Mouse (Mus musculus): ENCODE measurements at regions not wholly inside any gene's neighbourhood (a gene's known extent, or its start where the extent isn't known, plus 50 kb on each side); places are given as distances from the start of the nearest gene placed in this dataset.
"Not testable (repeated sequence)": the region's sequence is repeated elsewhere in the genome, so short reads cannot be mapped to it uniquely, and the experiment has no call there.

DNA sequence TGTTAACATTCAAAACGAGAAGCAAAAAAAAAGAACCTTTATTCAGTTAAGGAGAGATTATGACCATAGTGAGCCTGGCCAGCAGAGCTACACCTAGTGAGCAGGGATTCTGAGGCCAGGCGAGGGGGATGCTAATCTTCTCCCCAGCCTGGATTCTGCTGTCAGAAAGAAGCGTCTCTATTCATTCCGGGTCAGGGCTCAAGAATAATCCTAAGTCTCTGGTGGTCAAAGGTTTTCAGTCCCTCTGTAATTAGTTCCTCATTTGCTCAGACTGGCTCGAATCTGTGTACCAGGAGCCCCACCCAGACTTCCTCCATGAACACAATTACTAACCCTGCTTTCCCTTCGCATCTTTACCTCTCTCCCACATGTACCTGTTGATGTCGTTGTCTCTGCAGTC lies 101.8 kb upstream of the Nabp1 start:
- Histone ChIP-seq H3K4me1 (ENCODE audit: control insufficient read depth, insufficient read depth, low read length) (no peaks in the 10 kb centered on the region), H3K27me3 (replicated peaks; ENCODE audit: control insufficient read depth, insufficient read depth, low read length) (no peaks in the 10 kb centered on the region), H3K4me3 (ENCODE audit: low read depth, low read length) (no peak overlapping the region), H3K9me3 (replicated peaks; ENCODE audit: control insufficient read depth, low read length) (no peaks in the 10 kb centered on the region), H3K9ac (ENCODE audit: low read length) (no peak overlapping the region), H3K4me2 (ENCODE audit: low read length) (no peak overlapping the region), H3K27ac (ENCODE audit: low read depth, low read length) (no peak overlapping the region), H3K36me3 (ENCODE audit: control insufficient read depth, insufficient read depth, low read length) (no peaks in the 10 kb centered on the region)
- DNase-seq (ENCODE audit: low spot score) = no peak
- no peak for ATAC-seq
- 11% methylated on average over 7 of the region's 7 CpGs for WGBS

DNA sequence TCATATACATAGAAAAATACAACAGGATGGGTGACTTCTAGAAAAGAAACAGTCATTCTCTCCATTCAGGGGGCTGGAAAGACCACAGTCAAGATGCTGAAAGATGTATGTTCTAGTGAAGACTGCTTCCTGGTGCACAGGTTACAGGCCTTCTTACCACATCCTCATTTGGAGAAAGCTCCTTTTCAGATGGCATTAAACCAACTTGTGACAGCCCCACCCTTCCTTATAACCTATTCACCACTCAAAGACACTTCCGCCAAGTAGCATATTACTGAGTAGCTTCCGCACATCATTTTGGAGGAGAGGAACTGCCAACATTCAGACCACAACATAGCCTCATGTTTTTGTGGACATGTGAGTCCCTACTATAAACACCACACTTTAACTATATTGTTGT lies 99.5 kb upstream of the Nabp1 start:
- Histone ChIP-seq H3K9me3 (replicated peaks; ENCODE audit: control insufficient read depth, low read length) (no peaks in the 10 kb centered on the region), H3K9ac (ENCODE audit: low read length) (no peak overlapping the region), H3K4me2 (ENCODE audit: low read length) (no peak overlapping the region), H3K4me3 (ENCODE audit: low read depth, low read length) (no peak overlapping the region), H3K27ac (ENCODE audit: low read depth, low read length) (no peak overlapping the region), H3K4me1 (ENCODE audit: control insufficient read depth, insufficient read depth, low read length) (no peaks in the 10 kb centered on the region), H3K36me3 (ENCODE audit: control insufficient read depth, insufficient read depth, low read length) (no peaks in the 10 kb centered on the region), H3K27me3 (replicated peaks; ENCODE audit: control insufficient read depth, insufficient read depth, low read length) (no peaks in the 10 kb centered on the region)
- ATAC-seq = no peak
- WGBS = 97% methylated on average over 2 of the region's 2 CpGs
- DNase-seq (ENCODE audit: low spot score) = no peak

DNA sequence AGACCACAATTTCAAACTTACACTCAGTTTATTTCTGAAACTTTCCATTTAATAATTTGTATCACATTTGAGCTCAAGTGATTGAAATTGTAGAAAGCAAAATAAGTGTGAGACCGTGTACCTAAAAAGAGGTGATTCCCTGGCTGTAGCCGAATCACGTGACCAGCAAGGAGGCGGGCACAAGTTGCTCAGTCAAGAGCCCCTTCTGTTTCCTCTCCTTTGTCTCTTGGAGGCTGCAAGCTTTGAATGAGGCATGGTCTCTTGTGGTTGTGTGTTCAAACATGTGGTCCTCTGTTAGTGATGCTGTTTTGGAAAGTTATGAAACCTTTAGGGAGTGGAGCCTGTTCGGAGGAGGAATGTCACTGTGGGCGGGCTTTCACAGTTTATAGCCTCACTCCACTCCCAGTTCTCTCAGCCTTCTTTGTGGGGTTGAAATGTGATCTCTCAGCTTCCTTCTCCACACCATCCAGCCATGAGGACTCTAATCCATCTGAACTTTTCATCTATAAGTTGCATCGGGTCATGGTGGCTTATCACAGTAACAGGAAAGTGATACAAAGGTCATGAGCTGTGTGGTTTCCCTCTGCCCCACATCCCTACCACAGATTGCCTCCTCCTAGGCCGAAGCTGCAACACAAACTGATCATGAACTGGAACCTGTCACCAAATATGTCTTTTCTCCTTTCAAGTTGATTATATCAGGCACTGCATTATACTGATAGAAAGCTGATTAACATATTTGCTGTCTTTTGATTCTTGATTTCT lies 94.3 kb upstream of the Nabp1 start:
- Histone ChIP-seq H3K4me1 (ENCODE audit: control insufficient read depth, insufficient read depth, low read length) (no peaks in the 10 kb centered on the region), H3K27ac (ENCODE audit: low read depth, low read length) (no peak overlapping the region), H3K27me3 (replicated peaks; ENCODE audit: control insufficient read depth, insufficient read depth, low read length) (no peaks in the 10 kb centered on the region), H3K36me3 (ENCODE audit: control insufficient read depth, insufficient read depth, low read length) (no peaks in the 10 kb centered on the region), H3K4me2 (ENCODE audit: low read length) (no peak overlapping the region), H3K9ac (ENCODE audit: low read length) (no peak overlapping the region), H3K9me3 (replicated peaks; ENCODE audit: control insufficient read depth, low read length) (no peaks in the 10 kb centered on the region), H3K4me3 (ENCODE audit: low read depth, low read length) (no peak overlapping the region)
- no peak for ATAC-seq
- 93% methylated on average over 8 of the region's 8 CpGs for WGBS
- DNase-seq (ENCODE audit: low spot score) = no peak

DNA sequence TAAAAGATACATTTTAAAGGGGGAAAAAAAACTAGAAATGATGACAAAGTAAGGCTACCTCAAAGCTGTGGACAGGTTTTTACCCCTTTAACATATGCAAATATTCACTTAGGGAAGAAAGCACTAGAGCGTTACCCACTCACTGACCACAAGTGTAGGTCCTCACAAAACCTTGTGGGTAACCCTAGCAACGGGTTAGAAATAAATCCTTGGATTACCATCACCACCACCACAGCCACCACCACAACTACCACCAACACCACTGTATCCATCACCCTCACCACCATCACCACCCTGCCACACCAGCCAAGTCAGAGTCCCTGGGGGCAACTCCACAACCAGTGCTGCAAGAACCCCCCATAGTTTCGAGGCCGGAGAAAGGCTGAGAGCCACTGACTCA lies 91.4 kb upstream of the Nabp1 start:
- no peak overlapping the region for H3K4me3 ChIP-seq (ENCODE audit: low read depth, low read length)
- H3K9me3 ChIP-seq (replicated peaks; ENCODE audit: control insufficient read depth, low read length) = no peaks in the 10 kb centered on the region
- no peak overlapping the region for H3K4me2 ChIP-seq (ENCODE audit: low read length)
- DNase-seq (ENCODE audit: low spot score) (no peak), ATAC-seq (no peak)
- H3K4me1 ChIP-seq (ENCODE audit: control insufficient read depth, insufficient read depth, low read length) = no peaks in the 10 kb centered on the region
- H3K27ac ChIP-seq (ENCODE audit: low read depth, low read length) = no peak overlapping the region
- H3K27me3 ChIP-seq (replicated peaks; ENCODE audit: control insufficient read depth, insufficient read depth, low read length) = no peaks in the 10 kb centered on the region
- no peak overlapping the region for H3K9ac ChIP-seq (ENCODE audit: low read length)
- H3K36me3 ChIP-seq (ENCODE audit: control insufficient read depth, insufficient read depth, low read length) = no peaks in the 10 kb centered on the region
- WGBS = 93% methylated on average over 4 of the region's 4 CpGs

DNA sequence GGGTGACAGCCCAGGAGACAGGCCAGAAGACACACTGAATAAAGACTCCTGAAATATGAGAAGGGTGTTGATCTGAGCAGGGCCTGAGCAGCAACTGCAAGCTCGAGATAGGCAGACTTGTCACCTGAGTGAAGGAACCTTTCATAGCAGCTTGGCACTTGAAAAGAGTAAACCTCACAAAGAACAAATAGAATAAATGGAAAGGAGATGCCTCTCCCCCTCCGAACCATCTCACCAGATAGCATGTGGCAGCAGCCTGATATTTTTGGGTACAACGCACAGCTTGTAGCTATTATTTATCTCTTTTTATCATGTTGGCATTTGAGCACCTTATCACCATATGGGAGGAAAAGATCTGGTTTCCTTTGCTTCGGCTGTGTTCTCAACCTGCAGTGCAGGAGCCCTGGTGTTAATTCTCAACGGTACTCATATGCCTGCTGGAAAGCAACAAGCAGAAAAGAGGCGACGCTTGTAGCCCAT lies 88.0 kb upstream of the Nabp1 start:
- H3K4me3 ChIP-seq (ENCODE audit: low read depth, low read length) = no peak overlapping the region
- ATAC-seq = no peak
- no peaks in the 10 kb centered on the region for H3K36me3 ChIP-seq (ENCODE audit: control insufficient read depth, insufficient read depth, low read length)
- no peak overlapping the region for H3K4me2 ChIP-seq (ENCODE audit: low read length)
- WGBS = 73% methylated on average over 7 of the region's 7 CpGs
- no peak for DNase-seq (ENCODE audit: low spot score)
- no peak overlapping the region for H3K9ac ChIP-seq (ENCODE audit: low read length)
- no peaks in the 10 kb centered on the region for H3K27me3 ChIP-seq (replicated peaks; ENCODE audit: control insufficient read depth, insufficient read depth, low read length)
- H3K4me1 ChIP-seq (ENCODE audit: control insufficient read depth, insufficient read depth, low read length) = no peaks in the 10 kb centered on the region
- H3K9me3 ChIP-seq (replicated peaks; ENCODE audit: control insufficient read depth, low read length) = no peaks in the 10 kb centered on the region
- no peak overlapping the region for H3K27ac ChIP-seq (ENCODE audit: low read depth, low read length)

DNA sequence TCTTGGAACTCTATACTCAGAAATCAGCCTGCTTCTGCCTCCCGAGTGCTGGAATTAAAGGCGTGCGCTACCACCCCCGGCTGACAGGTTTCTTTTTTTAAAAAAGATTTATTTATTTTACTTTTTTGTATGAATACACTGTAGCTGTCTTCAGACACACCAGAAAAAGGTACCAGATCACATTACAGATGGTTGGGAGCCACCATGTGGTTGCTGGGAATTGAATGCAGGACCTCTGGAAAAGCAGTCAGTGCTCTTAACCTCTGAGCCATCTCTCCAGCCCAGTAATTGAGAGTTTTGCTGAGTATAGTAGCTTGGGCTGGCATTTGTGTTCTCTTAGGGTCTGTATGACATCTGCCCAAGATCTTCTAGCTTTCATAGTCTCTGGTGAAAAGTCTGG lies 78.4 kb upstream of the Nabp1 start:
- not testable (repeated sequence) for ATAC-seq; H3K9me3 ChIP-seq (replicated peaks; ENCODE audit: control insufficient read depth, low read length); H3K4me2 ChIP-seq (ENCODE audit: low read length); H3K27me3 ChIP-seq (replicated peaks; ENCODE audit: control insufficient read depth, insufficient read depth, low read length); DNase-seq (ENCODE audit: low spot score); H3K36me3 ChIP-seq (ENCODE audit: control insufficient read depth, insufficient read depth, low read length); H3K9ac ChIP-seq (ENCODE audit: low read length); H3K4me1 ChIP-seq (ENCODE audit: control insufficient read depth, insufficient read depth, low read length); H3K27ac ChIP-seq (ENCODE audit: low read depth, low read length); H3K4me3 ChIP-seq (ENCODE audit: low read depth, low read length)
- over 99% methylated on average over 4 of the region's 4 CpGs for WGBS

DNA sequence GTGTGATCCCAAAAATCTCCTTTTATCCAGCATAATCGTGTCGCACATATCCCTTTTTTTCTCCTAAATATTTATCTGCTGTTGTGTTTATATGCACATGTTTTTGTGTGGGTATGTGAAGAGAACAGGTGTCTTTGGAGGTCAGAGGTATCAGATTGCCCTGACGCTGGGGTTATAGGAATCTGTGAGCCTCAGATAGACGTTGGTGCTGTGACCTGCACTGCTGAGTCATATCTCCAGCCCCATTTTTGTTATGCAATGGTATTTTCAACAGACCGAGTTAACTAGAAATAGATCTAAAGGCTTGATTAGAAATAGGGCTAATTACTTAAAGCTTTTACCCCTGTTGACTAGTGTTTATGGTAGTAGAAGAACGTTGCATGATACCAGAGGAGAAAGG lies 75.5 kb upstream of the Nabp1 start:
- DNase-seq (ENCODE audit: low spot score) = no peak
- H3K27ac ChIP-seq (ENCODE audit: low read depth, low read length) = no peak overlapping the region
- H3K4me1 ChIP-seq (ENCODE audit: control insufficient read depth, insufficient read depth, low read length) = no peaks in the 10 kb centered on the region
- H3K4me2 ChIP-seq (ENCODE audit: low read length) = no peak overlapping the region
- H3K27me3 ChIP-seq (replicated peaks; ENCODE audit: control insufficient read depth, insufficient read depth, low read length) = no peaks in the 10 kb centered on the region
- no peaks in the 10 kb centered on the region; the same call in 1 of the 2 replicates for H3K9me3 ChIP-seq (replicated peaks; ENCODE audit: control insufficient read depth, low read length)
- ATAC-seq = no peak
- 82% methylated on average over 6 of the region's 6 CpGs for WGBS
- H3K36me3 ChIP-seq (ENCODE audit: control insufficient read depth, insufficient read depth, low read length) = no peaks in the 10 kb centered on the region
- H3K9ac ChIP-seq (ENCODE audit: low read length) = no peak overlapping the region
- no peak overlapping the region for H3K4me3 ChIP-seq (ENCODE audit: low read depth, low read length)

DNA sequence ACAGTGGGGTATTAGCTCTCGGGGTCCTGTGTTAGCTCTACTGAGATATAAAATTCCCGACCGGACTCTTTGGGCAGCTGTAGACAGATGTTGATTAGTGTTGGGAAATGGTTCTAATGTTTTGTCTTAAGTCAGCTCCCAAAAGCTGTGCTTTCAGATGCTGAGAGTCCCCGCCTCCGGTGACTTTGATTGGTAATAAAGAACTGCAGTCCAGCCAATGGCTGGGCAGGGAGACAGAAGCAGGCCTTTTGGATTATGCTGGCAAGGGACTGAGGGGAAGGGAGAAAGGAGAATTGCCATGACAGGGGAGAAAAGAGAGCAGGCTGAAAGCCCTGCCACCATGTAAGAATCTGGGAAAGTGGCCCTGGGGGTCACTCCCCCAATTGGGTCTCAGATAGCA lies 73.4 kb upstream of the Nabp1 start:
- WGBS = 64% methylated on average over 5 of the region's 5 CpGs
- no peaks in the 10 kb centered on the region for H3K4me1 ChIP-seq (ENCODE audit: control insufficient read depth, insufficient read depth, low read length)
- H3K27me3 ChIP-seq (replicated peaks; ENCODE audit: control insufficient read depth, insufficient read depth, low read length) = no peaks in the 10 kb centered on the region
- H3K36me3 ChIP-seq (ENCODE audit: control insufficient read depth, insufficient read depth, low read length) = no peaks in the 10 kb centered on the region
- ATAC-seq (no peak), DNase-seq (ENCODE audit: low spot score) (no peak)
- no peak overlapping the region for H3K9ac ChIP-seq (ENCODE audit: low read length)
- H3K4me3 ChIP-seq (ENCODE audit: low read depth, low read length) = no peak overlapping the region
- no peaks in the 10 kb centered on the region; the same call in 1 of the 2 replicates for H3K9me3 ChIP-seq (replicated peaks; ENCODE audit: control insufficient read depth, low read length)
- no peak overlapping the region for H3K4me2 ChIP-seq (ENCODE audit: low read length)
- H3K27ac ChIP-seq (ENCODE audit: low read depth, low read length) = no peak overlapping the region

DNA sequence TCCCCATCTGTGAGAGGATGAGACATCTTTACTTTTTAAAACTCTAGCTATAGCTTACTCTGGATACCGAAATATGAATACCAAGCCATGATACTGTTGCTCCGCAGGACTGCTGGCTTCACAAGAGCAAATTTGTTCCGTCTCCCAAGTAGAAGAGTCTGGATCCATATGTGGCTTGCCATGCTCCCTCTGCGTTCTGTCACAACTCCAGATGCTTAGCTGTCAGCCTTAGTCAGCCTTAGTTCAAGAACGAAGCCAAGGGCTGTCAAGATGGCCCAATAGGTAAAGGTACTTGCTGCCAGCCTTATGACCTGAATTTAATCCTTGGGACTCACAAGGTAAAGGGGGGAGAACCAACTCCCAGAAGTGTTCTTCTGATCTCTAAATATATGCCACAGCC lies 64.6 kb upstream of the Nabp1 start:
- no peak overlapping the region for H3K4me3 ChIP-seq (ENCODE audit: low read depth, low read length)
- WGBS = 87% methylated on average over 5 of the region's 5 CpGs
- no peaks in the 10 kb centered on the region for H3K36me3 ChIP-seq (ENCODE audit: control insufficient read depth, insufficient read depth, low read length)
- no peak overlapping the region for H3K27ac ChIP-seq (ENCODE audit: low read depth, low read length)
- no peak for ATAC-seq
- no peaks in the 10 kb centered on the region for H3K27me3 ChIP-seq (replicated peaks; ENCODE audit: control insufficient read depth, insufficient read depth, low read length)
- H3K9ac ChIP-seq (ENCODE audit: low read length) = no peak overlapping the region
- H3K4me1 ChIP-seq (ENCODE audit: control insufficient read depth, insufficient read depth, low read length) = no peaks in the 10 kb centered on the region
- no peaks in the 10 kb centered on the region for H3K9me3 ChIP-seq (replicated peaks; ENCODE audit: control insufficient read depth, low read length)
- H3K4me2 ChIP-seq (ENCODE audit: low read length) = no peak overlapping the region
- DNase-seq (ENCODE audit: low spot score) = no peak

All from forebrain, embryonic 14.5 days (tissue).